Mouse (Mus musculus): ENCODE measurements around the gene Gadd45b.

DNA sequence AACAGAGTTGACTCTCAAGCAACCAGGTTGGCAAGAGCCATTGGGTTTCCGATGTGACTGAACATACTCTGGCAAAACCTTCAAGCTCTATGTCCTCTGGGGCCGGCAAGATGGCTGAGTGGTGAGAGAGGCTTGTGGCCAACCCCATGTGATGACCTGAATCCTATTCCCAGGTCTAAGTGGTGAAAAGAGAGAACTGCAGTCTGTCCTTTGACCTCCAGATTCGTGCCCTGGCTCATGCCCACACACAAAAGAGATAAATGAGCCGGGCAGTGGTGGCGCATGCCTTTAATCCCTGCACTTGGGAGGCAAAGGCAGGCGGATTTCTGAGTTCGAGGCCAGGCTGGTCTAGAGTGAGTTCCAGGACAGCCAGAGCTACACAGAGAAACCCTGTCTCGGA lies 40.3 kb downstream of the Gadd45b start:
- TF ChIP-seq POLR2A (IDR thresholded peaks at IDR 0.05; ENCODE audit: low read depth, low read length) (no peak), CTCF (IDR thresholded peaks at IDR 0.05; ENCODE audit: extremely low read depth, insufficient read length, insufficient replicate concordance, low read depth, low read length) (no peak)

All from small intestine, adult 2 months (tissue).